Mouse (Mus musculus) hindbrain, embryonic 15.5 days (tissue): ENCODE results near the gene Prss36. TPM values are rescaled to one million over a fixed set of nuclear protein-coding genes. Genes with fewer than 3 reads are reported as not detected.

Experiments used
- ATAC-seq: fragments of 200-750 bp; cut with Nextera tagmentation; 2 replicates; pipeline ENCODE4 v1.8.0; 2017; ENCODE audit warnings: low read depth, moderate number of reproducible peaks, moderate TSS enrichment; ENCODE audit not compliant: low FRiP score
- H3K27ac ChIP-seq: fragments of 300-500 bp; sonication (generic); replicated peaks from 2 replicates; pipeline ENCODE4 v1.5.1; 2015; ENCODE audit warnings: mild to moderate bottlenecking, inconsistent platforms
- H3K27me3 ChIP-seq: fragments of 300-500 bp; sonication (generic); 2 replicates; pipeline ENCODE4 v1.6.1; 2015; ENCODE audit warnings: control low read depth, inconsistent platforms
- H3K36me3 ChIP-seq: fragments of 300-500 bp; sonication (generic); 2 replicates; pipeline ENCODE4 v1.6.1; 2015; ENCODE audit warnings: control low read depth, inconsistent platforms
- H3K4me1 ChIP-seq: fragments of 300-500 bp; sonication (generic); replicated peaks from 2 replicates; pipeline ENCODE4 v1.6.1; 2015; ENCODE audit warnings: control low read depth, inconsistent platforms
- H3K4me2 ChIP-seq: fragments of 300-500 bp; sonication (generic); 2 replicates; pipeline ENCODE4 v1.6.1; 2015; ENCODE audit warnings: moderate library complexity, mild to moderate bottlenecking, inconsistent platforms
- H3K4me3 ChIP-seq: fragments of 300-500 bp; sonication (generic); 2 replicates; pipeline ENCODE4 v1.5.1; 2015; ENCODE audit warnings: mild to moderate bottlenecking, inconsistent platforms
- H3K9ac ChIP-seq: fragments of 300-500 bp; sonication (generic); 2 replicates; pipeline ENCODE4 v1.6.1; 2015; ENCODE audit warnings: inconsistent platforms
- H3K9me3 ChIP-seq: fragments of 300-500 bp; sonication (generic); 2 replicates; pipeline ENCODE4 v1.6.1; 2016; ENCODE audit warnings: control low read depth, inconsistent platforms
- WGBS: fragments of 180-500 bp; shearing (Covaris S2); methylation state at CpG from one replicate; pipeline ENCODE4 v1.1.7; 2015; 5-methylcytosine and 5-hydroxymethylcytosine counted together
- polyA plus RNA-seq: library from polyadenylated mRNA; unstranded; fragments of >200 nt; fragmentation: Nextera tagmentation; extraction: Ambion mirVana; gene quantifications from 2 replicates; pipeline ENCODE4 v1.2.1, GENCODE M21; 2015

Prss36 gene
- polyA plus RNA-seq, 1 experiment from 2014 or later, result 12.6 TPM

GRCm38 (mm10) chr7:127919290-127919689, 27.2 kb downstream of the Prss36 start:
- Histone ChIP-seq H3K9ac (no peak overlapping the region), H3K4me3 (no peak overlapping the region), H3K4me1 (no peaks in the 10 kb centered on the region), H3K27ac (no peak overlapping the region), H3K9me3 (no peaks in the 10 kb centered on the region), H3K27me3 (no peaks in the 10 kb centered on the region), H3K36me3 (peaks cover 38% of the 10 kb centered on the region), H3K4me2 (no peak overlapping the region)
- 72% methylated on average over 7 of the region's 7 CpGs for whole genome bisulfite sequencing
- ATAC-seq, result no peak

GRCm38 (mm10) chr7:127918203-127918602, 28.3 kb downstream of the Prss36 start:
- Histone ChIP-seq H3K9me3 (no peaks in the 10 kb centered on the region), H3K4me1 (peaks cover 4% of the 10 kb centered on the region), H3K4me3 (no peak overlapping the region), H3K9ac (no peak overlapping the region), H3K4me2 (no peak overlapping the region), H3K27ac (no peak overlapping the region), H3K27me3 (no peaks in the 10 kb centered on the region), H3K36me3 (peaks cover 38% of the 10 kb centered on the region)
- WGBS, result 61% methylated on average over 3 of the region's 3 CpGs
- ATAC-seq, result no peak

- Histone ChIP-seq H3K4me2 (no peak overlapping the region), H3K4me3 (no peak overlapping the region), H3K36me3 (peaks cover 27% of the 10 kb centered on the region), H3K27ac (no peak overlapping the region), H3K4me1 (peaks cover 15% of the 10 kb centered on the region), H3K27me3 (no peaks in the 10 kb centered on the region), H3K9me3 (no peaks in the 10 kb centered on the region), H3K9ac (no peak overlapping the region)
- ATAC-seq, result no peak
- WGBS, result 96% methylated on average over 12 of the region's 12 CpGs
Observed at GRCm38 (mm10) chr7:127915293-127915692, 31.2 kb downstream of the Prss36 start.

GRCm38 (mm10) chr7:127912938-127913337, 33.6 kb downstream of the Prss36 start:
- Histone ChIP-seq H3K4me3 (peak overlapping the region; percentile 61), H3K9me3 (no peaks in the 10 kb centered on the region), H3K27ac (no peak overlapping the region; the same call in 1 of the 2 replicates), H3K4me1 (peaks cover 15% of the 10 kb centered on the region), H3K9ac (peak overlapping the region; percentile 67), H3K4me2 (peak overlapping the region; percentile 70), H3K36me3 (peaks cover 34% of the 10 kb centered on the region), H3K27me3 (no peaks in the 10 kb centered on the region)
- no peak for ATAC-seq
- WGBS, result 30% methylated on average over 4 of the region's 4 CpGs

- ATAC-seq, result peak; percentile 96
- WGBS, result 1% methylated on average over 40 of the region's 40 CpGs
- Histone ChIP-seq H3K4me1 (peaks cover 15% of the 10 kb centered on the region), H3K27ac (peak within 1 kb of the TSS; percentile 83), H3K27me3 (no peaks in the 10 kb centered on the region), H3K4me3 (peak within 1 kb of the TSS; percentile 61), H3K9me3 (no peaks in the 10 kb centered on the region), H3K9ac (peak within 1 kb of the TSS; percentile 67), H3K36me3 (peaks cover 32% of the 10 kb centered on the region), H3K4me2 (peak within 1 kb of the TSS; percentile 70)
Observed at GRCm38 (mm10) chr7:127912190-127912871, 34.2 kb downstream of the Prss36 start, which contains the start of gene Kat8. Kat8 (plus strand) TSS chr7:127912516.

GRCm38 (mm10) chr7:127908656-127909055, 37.9 kb downstream of the Prss36 start:
- ATAC-seq, result no peak
- H3K27ac ChIP-seq, result no peak overlapping the region
- no peaks in the 10 kb centered on the region for H3K9me3 ChIP-seq
- H3K36me3 ChIP-seq, result peaks cover 25% of the 10 kb centered on the region
- no peak overlapping the region for H3K4me3 ChIP-seq
- WGBS, result 89% methylated on average over 4 of the region's 4 CpGs
- H3K9ac ChIP-seq, result no peak overlapping the region
- H3K4me2 ChIP-seq, result no peak overlapping the region
- peaks cover 29% of the 10 kb centered on the region for H3K4me1 ChIP-seq
- no peaks in the 10 kb centered on the region for H3K27me3 ChIP-seq

GRCm38 (mm10) chr7:127907939-127908338, 38.6 kb downstream of the Prss36 start:
- H3K4me2 ChIP-seq, result no peak overlapping the region
- no peak overlapping the region for H3K4me3 ChIP-seq
- peaks cover 25% of the 10 kb centered on the region for H3K36me3 ChIP-seq
- H3K9ac ChIP-seq, result no peak overlapping the region
- no peaks in the 10 kb centered on the region for H3K27me3 ChIP-seq
- H3K27ac ChIP-seq, result no peak overlapping the region
- H3K4me1 ChIP-seq, result peaks cover 23% of the 10 kb centered on the region
- ATAC-seq, result no peak
- no peaks in the 10 kb centered on the region for H3K9me3 ChIP-seq
- WGBS, result 93% methylated on average over 12 of the region's 12 CpGs

- Histone ChIP-seq H3K27ac (peak within 1 kb of the TSS; percentile 84), H3K27me3 (no peaks in the 10 kb centered on the region), H3K4me1 (peaks cover 14% of the 10 kb centered on the region), H3K4me3 (peak within 1 kb of the TSS; percentile 51), H3K9me3 (no peaks in the 10 kb centered on the region), H3K4me2 (peak within 1 kb of the TSS; percentile 72), H3K36me3 (peaks cover 20% of the 10 kb centered on the region), H3K9ac (peak within 1 kb of the TSS; percentile 66)
- 9% methylated on average over 38 of the region's 38 CpGs for WGBS
- ATAC-seq, result peak; percentile 93
Observed at GRCm38 (mm10) chr7:127903971-127904796, 42.3 kb downstream of the Prss36 start, which contains the start of gene Bckdk. Bckdk (plus strand) TSS chr7:127904082.

- no peaks in the 10 kb centered on the region for H3K9me3 ChIP-seq
- no peak overlapping the region for H3K9ac ChIP-seq
- WGBS, result 87% methylated on average over 2 of the region's 2 CpGs
- no peak overlapping the region for H3K4me2 ChIP-seq
- peaks cover 14% of the 10 kb centered on the region for H3K4me1 ChIP-seq
- no peak overlapping the region for H3K27ac ChIP-seq
- ATAC-seq, result no peak
- no peak overlapping the region for H3K4me3 ChIP-seq
- H3K36me3 ChIP-seq, result peaks cover 5% of the 10 kb centered on the region
- no peaks in the 10 kb centered on the region for H3K27me3 ChIP-seq
Observed at GRCm38 (mm10) chr7:127901772-127902171, 44.8 kb downstream of the Prss36 start.

GRCm38 (mm10) chr7:127899997-127900396, 46.5 kb downstream of the Prss36 start:
- no peaks in the 10 kb centered on the region for H3K9me3 ChIP-seq
- H3K27ac ChIP-seq, result no peak overlapping the region
- H3K4me1 ChIP-seq, result peaks cover 10% of the 10 kb centered on the region
- no peak overlapping the region for H3K9ac ChIP-seq
- no peak overlapping the region for H3K4me3 ChIP-seq
- no peak for ATAC-seq
- no peak overlapping the region for H3K4me2 ChIP-seq
- no peaks in the 10 kb centered on the region for H3K36me3 ChIP-seq
- WGBS, result 59% methylated on average over 7 of the region's 7 CpGs
- no peaks in the 10 kb centered on the region for H3K27me3 ChIP-seq

GRCm38 (mm10) chr7:127898179-127898956, 48.2 kb downstream of the Prss36 start:
- WGBS, result 37% methylated on average over 10 of the region's 10 CpGs
- no peaks in the 10 kb centered on the region for H3K9me3 ChIP-seq
- no peak overlapping the region for H3K4me2 ChIP-seq
- H3K36me3 ChIP-seq, result no peaks in the 10 kb centered on the region
- H3K27ac ChIP-seq, result no peak overlapping the region
- no peak overlapping the region for H3K4me3 ChIP-seq
- ATAC-seq, result no peak
- no peak overlapping the region for H3K9ac ChIP-seq
- peaks cover 11% of the 10 kb centered on the region for H3K4me1 ChIP-seq
- no peaks in the 10 kb centered on the region for H3K27me3 ChIP-seq
